Mouse (Mus musculus) bone marrow macrophage, adult 2 months (primary cell): Measurements from ENCODE around the gene Mrnip. TPM values are rescaled to one million over a fixed set of nuclear protein-coding genes. Genes with fewer than 3 reads are reported as not detected.
A peak's percentile ranks its signal among the peaks of the same experiment; 100 is the strongest.

Experiments used
- H3K27ac ChIP-seq: 2 replicates; pipeline ENCODE4 v1.5.1; 2012; ENCODE audit warnings: low read depth, low read length; ENCODE audit not compliant: insufficient read depth
- H3K4me1 ChIP-seq: 2 replicates; pipeline ENCODE4 v1.6.1; 2012; ENCODE audit warnings: low read length; ENCODE audit not compliant: control insufficient read depth, insufficient read depth
- H3K4me3 ChIP-seq: 2 replicates; pipeline ENCODE4 v1.5.1; 2012; ENCODE audit warnings: mild to moderate bottlenecking, low read length, moderate library complexity; ENCODE audit not compliant: insufficient read depth
- CTCF ChIP-seq: IDR thresholded peaks from 2 replicates; pipeline ENCODE4 v1.5.1; 2012; ENCODE audit warnings: low read depth, mild to moderate bottlenecking, low read length, moderate library complexity
- POLR2A ChIP-seq: IDR thresholded peaks from 2 replicates; pipeline ENCODE4 v1.6.1; 2012; ENCODE audit warnings: mild to moderate bottlenecking, low read depth, low read length, borderline replicate concordance
- polyA plus RNA-seq: library from polyadenylated mRNA; stranded (reverse); fragments of >200 nt; gene quantifications from 2 replicates; pipeline ENCODE4 v1.2.4, GENCODE M21; 2012; ENCODE audit not compliant: missing spikeins, insufficient read depth, insufficient read length

Mrnip gene
- polyA plus RNA-seq, 1 experiment = 3.6 TPM

- Histone ChIP-seq H3K27ac (peak overlapping the region; percentile 18), H3K4me3 (no peak overlapping the region), H3K4me1 (peaks cover 26% of the 10 kb centered on the region)
- no peak for TF ChIP-seq CTCF
- TF ChIP-seq POLR2A = no peak
Measured at GRCm38 (mm10) chr11:50178532-50179488, 4.6 kb downstream of the Mrnip start.

GRCm38 (mm10) chr11:50180478-50181231 lies 6.4 kb downstream of the Mrnip start:
- Histone ChIP-seq H3K27ac (no peak overlapping the region), H3K4me3 (no peak overlapping the region), H3K4me1 (peaks cover 19% of the 10 kb centered on the region)
- no peak for TF ChIP-seq CTCF
- no peak for TF ChIP-seq POLR2A

- peaks cover 19% of the 10 kb centered on the region for H3K4me1 ChIP-seq
- H3K4me3 ChIP-seq = no peak overlapping the region
- no peak overlapping the region for H3K27ac ChIP-seq
- TF ChIP-seq POLR2A = no peak
- no peak for TF ChIP-seq CTCF
Measured at GRCm38 (mm10) chr11:50182702-50183101, 8.5 kb downstream of the Mrnip start.

- no peak for TF ChIP-seq POLR2A
- TF ChIP-seq CTCF = no peak
- Histone ChIP-seq H3K4me1 (no peaks in the 10 kb centered on the region), H3K27ac (no peak overlapping the region), H3K4me3 (no peak overlapping the region)
Measured at GRCm38 (mm10) chr11:50184788-50185187, 10.5 kb downstream of the Mrnip start.

GRCm38 (mm10) chr11:50188682-50189081 lies 14.4 kb downstream of the Mrnip start:
- no peak overlapping the region for H3K4me3 ChIP-seq
- H3K4me1 ChIP-seq = no peaks in the 10 kb centered on the region
- H3K27ac ChIP-seq = no peak overlapping the region
- TF ChIP-seq POLR2A (no peak), CTCF (no peak)

- Histone ChIP-seq H3K4me1 (no peaks in the 10 kb centered on the region), H3K27ac (no peak overlapping the region), H3K4me3 (no peak overlapping the region)
- TF ChIP-seq CTCF (no peak), POLR2A (no peak)
Measured at GRCm38 (mm10) chr11:50190362-50190761, 16.1 kb downstream of the Mrnip start.

- no peaks in the 10 kb centered on the region for H3K4me1 ChIP-seq
- TF ChIP-seq POLR2A = no peak
- no peak for TF ChIP-seq CTCF
- no peak overlapping the region for H3K4me3 ChIP-seq
- no peak overlapping the region for H3K27ac ChIP-seq
Measured at GRCm38 (mm10) chr11:50192278-50192677, 18.0 kb downstream of the Mrnip start.

GRCm38 (mm10) chr11:50194070-50194469 lies 19.8 kb downstream of the Mrnip start:
- H3K4me3 ChIP-seq = no peak overlapping the region
- TF ChIP-seq CTCF = no peak
- TF ChIP-seq POLR2A = no peak
- H3K27ac ChIP-seq = no peak overlapping the region
- H3K4me1 ChIP-seq = no peaks in the 10 kb centered on the region

GRCm38 (mm10) chr11:50194793-50195192 lies 20.5 kb downstream of the Mrnip start:
- TF ChIP-seq POLR2A (no peak), CTCF (no peak)
- Histone ChIP-seq H3K4me3 (no peak overlapping the region), H3K27ac (no peak overlapping the region), H3K4me1 (no peaks in the 10 kb centered on the region)

- H3K27ac ChIP-seq = no peak overlapping the region
Measured at GRCm38 (mm10) chr11:50197500-50197899, 23.3 kb downstream of the Mrnip start.

More at GRCm38 (mm10) chr11:50197500-50197899, 23.3 kb downstream of the Mrnip start:
- Histone ChIP-seq H3K4me1 (no peaks in the 10 kb centered on the region), H3K4me3 (no peak overlapping the region)
- TF ChIP-seq CTCF = no peak
